Mouse (Mus musculus) kidney, adult 10 weeks (tissue): ENCODE results near the gene Gm11027. TPM values are rescaled to one million over a fixed set of nuclear protein-coding genes. Genes with fewer than 3 reads are reported as not detected.

Source experiments
- polyA plus RNA-seq: library from polyadenylated mRNA; stranded (reverse); fragments of 350-450 nt; fragmentation: Illumina TruSeq; extraction: RNeasy Lipid Tissue Mini Kit (QIAGEN cat#74804); gene quantifications from one replicate; pipeline ENCODE4 v1.2.3, GENCODE M21; 2014; ENCODE audit warnings: low read depth, low replicate concordance

The Gm11027 gene
- not detected for polyA plus RNA-seq

DNA sequence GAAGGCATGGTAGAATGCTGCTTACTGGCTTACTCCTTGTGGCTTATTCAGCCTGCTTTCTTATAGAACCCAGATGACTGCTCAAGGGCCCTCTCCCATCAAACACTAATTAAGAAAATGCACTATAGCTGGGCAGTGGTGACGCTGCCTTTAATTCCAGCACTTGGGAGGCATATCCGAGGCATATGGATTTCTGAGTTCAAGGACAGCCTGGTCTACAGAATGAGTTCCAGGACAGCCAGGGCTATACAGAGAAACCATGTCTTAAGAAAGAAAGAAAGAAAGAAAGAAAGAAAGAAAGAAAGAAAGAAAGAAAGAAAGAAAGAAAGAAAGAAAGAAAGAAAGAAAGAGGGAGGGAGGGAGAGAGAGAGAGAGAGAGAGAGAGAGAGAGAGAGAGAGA lies at the start of gene Gm11027:
Gene Gm11027 (plus strand): TSS at position 301 of the 400 bp plus-strand sequence.

DNA sequence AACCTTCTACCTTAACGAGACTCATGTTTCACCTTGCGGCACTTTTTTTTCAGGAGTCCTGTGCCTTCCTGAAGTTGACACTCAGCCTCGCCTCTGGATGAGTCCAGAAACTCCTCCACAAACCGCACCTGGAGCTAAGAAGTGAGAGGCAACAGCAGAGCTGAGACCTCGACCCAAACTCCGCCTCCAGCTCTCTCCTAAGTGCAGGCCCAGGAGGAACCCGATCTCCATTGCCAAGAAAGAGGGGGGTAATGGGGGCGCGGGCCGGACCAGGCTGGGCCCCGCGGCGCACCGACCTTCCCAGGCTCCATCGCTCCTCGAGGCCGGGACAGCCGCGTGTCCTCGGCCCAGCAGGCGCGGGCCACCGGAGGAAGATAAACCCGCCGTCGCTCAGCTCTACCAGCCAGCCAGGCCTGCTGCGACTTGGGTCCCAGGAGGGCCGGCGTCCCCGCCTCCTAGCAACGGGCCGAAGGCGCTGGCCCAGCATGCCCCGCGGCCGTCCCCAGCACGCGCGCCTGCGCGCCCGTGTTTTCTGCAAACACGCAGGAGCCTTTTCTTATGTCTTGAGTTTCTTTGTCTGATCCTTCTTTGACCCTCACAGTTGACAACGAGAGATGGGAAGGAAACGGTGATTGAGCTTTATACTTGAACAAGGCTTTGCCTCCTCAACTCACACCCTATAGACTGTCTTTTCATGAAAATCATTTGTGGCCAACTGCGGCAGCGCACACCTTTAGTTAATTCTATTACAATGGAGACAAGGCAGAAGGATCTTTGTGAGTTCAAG lies 12.4 kb upstream of the Gm11027 start, which contains the start of gene Wdr60:
Gene Wdr60 (minus strand): TSS at position 468 of the 787 bp plus-strand sequence.

DNA sequence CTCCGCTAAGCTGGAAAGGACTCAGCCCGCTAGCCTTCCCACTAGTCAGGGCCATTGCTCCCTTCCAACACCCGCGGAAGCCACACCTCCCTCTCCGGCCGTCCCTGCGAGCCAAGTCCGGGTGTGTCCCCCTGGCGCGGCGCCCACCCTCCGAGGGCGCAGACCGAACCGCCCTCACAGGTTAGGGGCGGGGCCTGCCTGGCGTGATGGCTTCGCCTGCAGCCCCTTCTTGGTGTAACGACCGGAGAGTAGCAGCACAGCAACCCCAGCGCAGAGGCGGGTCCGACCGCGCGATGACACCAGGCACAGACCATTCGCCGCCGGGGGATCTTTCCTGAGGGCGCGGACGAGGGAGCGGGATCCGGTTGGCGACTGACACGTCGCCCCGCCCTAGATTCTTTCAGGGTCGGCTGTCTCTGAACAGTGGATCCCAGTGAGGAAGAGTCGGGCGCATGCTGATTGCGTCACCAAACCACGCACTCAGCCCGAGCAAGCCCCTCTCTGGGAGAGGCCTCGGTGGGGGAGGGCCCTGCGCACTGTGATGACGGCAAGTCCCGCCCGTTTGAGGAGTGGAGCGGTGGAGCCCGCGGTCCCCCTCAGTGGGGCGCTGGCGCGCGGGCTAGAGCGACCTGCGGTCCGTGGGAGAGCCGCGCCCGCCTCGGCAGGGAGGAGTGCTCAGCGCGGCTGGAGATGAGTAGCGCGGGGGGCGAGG lies 5.6 kb downstream of the Gm11027 start, which contains the start of gene Esyt2:
Gene Esyt2 (plus strand): TSS at position 544 of the 712 bp plus-strand sequence.

Other genes with a start within 250 kb of the Gm11027 start
- gene Zfp386, start 227.7 kb upstream of the Gm11027 start, polyA plus RNA-seq = 98.3 TPM
- 0.12 TPM for gene Vipr2, start 197.7 kb upstream of the Gm11027 start, polyA plus RNA-seq
- gene Wdr60, start 12.4 kb upstream of the Gm11027 start, polyA plus RNA-seq = 9.6 TPM
- 74.3 TPM for gene Esyt2, start 5.8 kb downstream of the Gm11027 start, polyA plus RNA-seq
- 6.5 TPM for gene Ncapg2, start 130.0 kb downstream of the Gm11027 start, polyA plus RNA-seq
- gene Ptprn2, start 210.3 kb downstream of the Gm11027 start, polyA plus RNA-seq = not detected